Mouse (Mus musculus): ENCODE results near the gene Cldn3.

GRCm38 (mm10) chr5:135023344-135024173, 37.5 kb downstream of the Cldn3 start, which contains the start of gene Stx1a:
- TF ChIP-seq CTCF (IDR thresholded peaks at IDR 0.05; ENCODE audit: control insufficient read depth, insufficient read depth, insufficient read length): no peak
- no peak for TF ChIP-seq USF1 (IDR thresholded peaks at IDR 0.05; ENCODE audit: low read depth)
- TF ChIP-seq MAX (IDR thresholded peaks at IDR 0.05): no peak
- TF ChIP-seq MYOG (IDR thresholded peaks at IDR 0.05; ENCODE audit: control insufficient read depth, extremely low read depth, insufficient read length): no peak
- no peak for TF ChIP-seq MYOD1 (IDR thresholded peaks at IDR 0.05; ENCODE audit: control insufficient read depth, insufficient read length, low read depth)
- no peak for TF ChIP-seq CEBPB (IDR thresholded peaks at IDR 0.05; ENCODE audit: low read depth)
- TF ChIP-seq FOSL1 (IDR thresholded peaks at IDR 0.05; ENCODE audit: insufficient read depth, low read length, poor library complexity, severe bottlenecking): no peak
